Mouse (Mus musculus) kidney, embryonic 14.5 days (tissue): ENCODE measurements at regions not wholly inside any gene's neighbourhood (a gene's known extent, or its start where the extent isn't known, plus 50 kb on each side); places are given as distances from the start of the nearest gene placed in this dataset.

Experiments used
- ATAC-seq: fragments of 200-750 bp; cut with Nextera tagmentation; 2 replicates; pipeline ENCODE4 v1.8.0; 2017; ENCODE audit warnings: moderate number of reproducible peaks, mild to moderate bottlenecking, moderate TSS enrichment, moderate library complexity; ENCODE audit not compliant: low FRiP score, low TSS enrichment
- H3K27ac ChIP-seq: fragments of 300-500 bp; sonication (generic); 2 replicates; pipeline ENCODE4 v1.5.1; 2014; ENCODE audit warnings: low read depth, mild to moderate bottlenecking, low read length, moderate library complexity, mixed read lengths
- H3K27me3 ChIP-seq: fragments of 300-500 bp; sonication (generic); 2 replicates; pipeline ENCODE4 v1.6.1; 2014; ENCODE audit warnings: mild to moderate bottlenecking, low read length; ENCODE audit not compliant: control insufficient read depth, insufficient read depth
- H3K36me3 ChIP-seq: fragments of 300-500 bp; sonication (generic); 2 replicates; pipeline ENCODE4 v1.6.1; 2014; ENCODE audit warnings: low read length, mixed read lengths; ENCODE audit not compliant: control insufficient read depth, insufficient read depth
- H3K4me1 ChIP-seq: fragments of 300-500 bp; sonication (generic); 2 replicates; pipeline ENCODE4 v1.6.1; 2014; ENCODE audit warnings: low read length, mixed read lengths; ENCODE audit not compliant: control insufficient read depth, insufficient read depth
- H3K4me2 ChIP-seq: fragments of 300-500 bp; sonication (generic); replicated peaks from 2 replicates; pipeline ENCODE4 v1.6.1; 2014; ENCODE audit warnings: low read depth, mild to moderate bottlenecking, low read length
- H3K4me3 ChIP-seq: fragments of 300-500 bp; sonication (generic); 2 replicates; pipeline ENCODE4 v1.5.1; 2014; ENCODE audit warnings: mild to moderate bottlenecking, low read length
- H3K9ac ChIP-seq: fragments of 300-500 bp; sonication (generic); 2 replicates; pipeline ENCODE4 v1.6.1; 2014; ENCODE audit warnings: low read depth, mild to moderate bottlenecking, low read length, moderate library complexity
- H3K9me3 ChIP-seq: fragments of 300-500 bp; sonication (generic); 2 replicates; pipeline ENCODE4 v1.6.1; 2016; ENCODE audit warnings: low read length; ENCODE audit not compliant: control insufficient read depth
- WGBS: fragments of 180-500 bp; shearing (Covaris S2); extraction: QIAGEN DNeasy Blood & Tissue Kit; methylation state at CpG from one replicate; pipeline ENCODE4 v1.1.7; 2014; 5-methylcytosine and 5-hydroxymethylcytosine counted together

GRCm38 (mm10) chr8:36376579-36377350 lies 611.2 kb downstream of the Gm19410 start:
- Histone ChIP-seq H3K4me3 (no peak overlapping the region), H3K36me3 (no peaks in the 10 kb centered on the region), H3K27ac (no peak overlapping the region), H3K4me1 (no peaks in the 10 kb centered on the region), H3K9ac (no peak overlapping the region), H3K9me3 (no peaks in the 10 kb centered on the region), H3K4me2 (no peak overlapping the region), H3K27me3 (no peaks in the 10 kb centered on the region)
- ATAC-seq, result no peak
- 67% methylated on average over 5 of the region's 5 CpGs for WGBS

DNA sequence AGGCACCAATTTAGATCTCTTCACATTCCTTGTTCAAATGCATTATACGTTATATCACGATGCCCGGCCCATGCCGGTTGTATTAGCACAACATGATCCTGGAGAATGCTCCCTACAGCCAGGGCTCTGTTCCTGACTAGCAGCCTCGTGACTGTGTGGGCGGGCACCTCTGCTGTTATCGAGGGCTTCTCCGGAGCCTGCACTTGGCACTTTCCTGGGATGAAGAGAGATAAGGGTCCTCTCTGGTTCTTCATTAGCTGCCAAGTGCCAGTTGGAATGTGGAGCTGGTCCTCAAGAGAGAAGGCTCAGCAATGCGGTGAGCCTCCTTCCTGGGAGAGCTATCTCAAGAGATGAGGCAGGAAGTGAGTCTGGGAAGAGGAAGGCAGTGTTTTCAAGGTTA lies 598.9 kb upstream of the AI429214 start:
- H3K4me2 ChIP-seq, result no peak overlapping the region
- WGBS, result 81% methylated on average over 9 of the region's 9 CpGs
- H3K27me3 ChIP-seq, result no peaks in the 10 kb centered on the region
- H3K9me3 ChIP-seq, result no peaks in the 10 kb centered on the region
- no peak for ATAC-seq
- H3K4me3 ChIP-seq, result no peak overlapping the region
- no peak overlapping the region for H3K9ac ChIP-seq
- no peaks in the 10 kb centered on the region for H3K4me1 ChIP-seq
- no peak overlapping the region for H3K27ac ChIP-seq
- no peaks in the 10 kb centered on the region for H3K36me3 ChIP-seq

DNA sequence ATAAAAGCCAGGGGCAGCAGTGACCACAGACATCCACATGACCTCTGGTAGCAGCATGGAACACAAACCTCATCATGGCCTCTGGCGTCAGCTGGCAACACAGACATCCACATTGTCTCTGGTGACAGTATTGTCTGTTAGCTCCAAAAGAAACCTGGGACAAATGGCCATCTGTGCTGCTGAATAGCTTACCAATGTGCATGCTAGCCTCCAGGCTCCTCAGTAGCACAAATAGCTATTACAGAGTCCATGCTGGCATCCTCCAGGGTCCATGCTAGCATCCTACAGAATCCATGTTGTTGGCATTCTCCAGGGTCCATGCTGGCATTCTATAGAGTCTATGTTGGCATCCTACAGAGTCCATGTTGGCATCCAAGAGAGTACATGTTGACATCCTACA lies 596.9 kb upstream of the AI429214 start:
- Histone ChIP-seq H3K36me3 (no peaks in the 10 kb centered on the region), H3K4me3 (no peak overlapping the region), H3K4me1 (no peaks in the 10 kb centered on the region), H3K27ac (no peak overlapping the region), H3K27me3 (no peaks in the 10 kb centered on the region), H3K9me3 (no peaks in the 10 kb centered on the region), H3K9ac (no peak overlapping the region), H3K4me2 (no peak overlapping the region)
- ATAC-seq, result no peak
- WGBS, result 82% methylated on average over 1 of the region's 1 CpGs

DNA sequence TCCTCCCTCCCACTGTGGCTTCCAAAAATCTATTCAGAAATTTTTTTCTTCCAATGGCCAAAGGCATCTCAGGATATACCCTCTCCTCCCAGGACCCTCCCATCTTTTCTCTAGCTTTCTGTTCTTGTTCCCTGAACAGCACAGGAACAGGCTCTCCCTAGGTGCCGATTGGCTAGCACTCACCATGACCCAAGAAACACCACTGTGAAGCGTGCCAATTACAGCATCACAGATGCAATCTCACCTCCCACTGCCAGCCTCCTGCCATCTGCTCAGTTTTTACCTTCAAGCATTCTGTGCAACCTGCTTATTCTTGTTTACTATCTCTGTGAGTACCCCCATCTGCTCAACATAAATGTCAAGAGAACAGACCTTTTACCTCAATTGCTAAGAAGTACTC lies 586.7 kb upstream of the AI429214 start:
- 72% methylated on average over 2 of the region's 2 CpGs for WGBS
- Histone ChIP-seq H3K36me3 (no peaks in the 10 kb centered on the region), H3K27me3 (no peaks in the 10 kb centered on the region), H3K9me3 (peaks cover 2% of the 10 kb centered on the region; the same call in 1 of the 2 replicates), H3K9ac (no peak overlapping the region), H3K27ac (no peak overlapping the region), H3K4me2 (no peak overlapping the region), H3K4me3 (no peak overlapping the region), H3K4me1 (no peaks in the 10 kb centered on the region)
- no peak for ATAC-seq
